Mouse (Mus musculus): Measurements from ENCODE around the gene Hist1h4m.

GRCm38 (mm10) chr13:21855146-21855545, 43.6 kb downstream of the Hist1h4m start:
- no peak for TF ChIP-seq CTCF (IDR thresholded peaks at IDR 0.05; ENCODE audit: control insufficient read depth, insufficient read depth, insufficient read length)
- TF ChIP-seq FOSL1 (IDR thresholded peaks at IDR 0.05; ENCODE audit: insufficient read depth, low read length, poor library complexity, severe bottlenecking), result no peak
- no peak for TF ChIP-seq MYOG (IDR thresholded peaks at IDR 0.05; ENCODE audit: control insufficient read depth, extremely low read depth, insufficient read length)
- no peak for TF ChIP-seq USF1 (IDR thresholded peaks at IDR 0.05; ENCODE audit: low read depth)
- no peak for TF ChIP-seq MYOD1 (IDR thresholded peaks at IDR 0.05; ENCODE audit: control insufficient read depth, insufficient read length, low read depth)
- TF ChIP-seq MAX (IDR thresholded peaks at IDR 0.05), result no peak
- TF ChIP-seq CEBPB (IDR thresholded peaks at IDR 0.05; ENCODE audit: low read depth), result no peak
